Mouse (Mus musculus) intestine, postnatal 0 days (tissue): Measurements from ENCODE around the gene U2af1l4. TPM values are rescaled to one million over a fixed set of nuclear protein-coding genes. Genes with fewer than 3 reads are reported as not detected.
A peak's percentile ranks its signal among the peaks of the same experiment; 100 is the strongest.

Experiments
- ATAC-seq: fragments of 200-750 bp; cut with Nextera tagmentation; 2 replicates; pipeline ENCODE4 v1.8.0; 2017; ENCODE audit warnings: mild to moderate bottlenecking, moderate TSS enrichment, moderate library complexity
- H3K27ac ChIP-seq: fragments of 300-500 bp; sonication (generic); 2 replicates; pipeline ENCODE4 v1.5.1; 2014; ENCODE audit warnings: mild to moderate bottlenecking, low read depth, low read length, moderate library complexity
- H3K27me3 ChIP-seq: fragments of 300-500 bp; sonication (generic); replicated peaks from 2 replicates; pipeline ENCODE4 v1.6.1; 2014; ENCODE audit warnings: low read length, mixed read lengths; ENCODE audit not compliant: control insufficient read depth, insufficient read depth
- H3K36me3 ChIP-seq: fragments of 300-500 bp; sonication (generic); 2 replicates; pipeline ENCODE4 v1.6.1; 2014; ENCODE audit warnings: mild to moderate bottlenecking, moderate library complexity; ENCODE audit not compliant: control insufficient read depth, insufficient read depth
- H3K4me1 ChIP-seq: fragments of 300-500 bp; sonication (generic); replicated peaks from 2 replicates; pipeline ENCODE4 v1.6.1; 2014; ENCODE audit warnings: antibody characterized with exemption, low read length, mixed read lengths; ENCODE audit not compliant: control insufficient read depth, insufficient read depth
- H3K4me2 ChIP-seq: fragments of 300-500 bp; sonication (generic); replicated peaks from 2 replicates; pipeline ENCODE4 v1.6.1; 2014; ENCODE audit warnings: low read depth, mild to moderate bottlenecking, moderate library complexity
- H3K4me3 ChIP-seq: fragments of 300-500 bp; sonication (generic); 2 replicates; pipeline ENCODE4 v1.5.1; 2014; ENCODE audit warnings: low read depth, low read length
- H3K9ac ChIP-seq: fragments of 300-500 bp; sonication (generic); 2 replicates; pipeline ENCODE4 v1.6.1; 2014; ENCODE audit warnings: mild to moderate bottlenecking, low read depth, low read length
- H3K9me3 ChIP-seq: fragments of 300-500 bp; sonication (generic); 2 replicates; pipeline ENCODE4 v1.6.1; 2016; ENCODE audit warnings: mixed run types; ENCODE audit not compliant: control insufficient read depth
- CTCF ChIP-seq: sonication (generic); IDR thresholded peaks from 2 replicates; pipeline ENCODE4 v1.5.1; 2016; ENCODE audit warnings: low read depth, mild to moderate bottlenecking, control low read depth, antibody characterized with exemption, moderate library complexity
- whole genome bisulfite sequencing: fragments of 180-500 bp; shearing (Covaris S2); extraction: QIAGEN DNeasy Blood & Tissue Kit; methylation state at CpG from one replicate; pipeline ENCODE4 v1.1.7; 2014; 5-methylcytosine and 5-hydroxymethylcytosine counted together
- polyA plus RNA-seq: library from polyadenylated mRNA; unstranded; fragments of >200 nt; fragmentation: Nextera tagmentation; extraction: Ambion mirVana; gene quantifications from 2 replicates; pipeline ENCODE4 v1.2.1, GENCODE M21; 2015

U2af1l4 gene
- polyA plus RNA-seq, 1 experiment from 2014 or later = 68.6 TPM

DNA sequence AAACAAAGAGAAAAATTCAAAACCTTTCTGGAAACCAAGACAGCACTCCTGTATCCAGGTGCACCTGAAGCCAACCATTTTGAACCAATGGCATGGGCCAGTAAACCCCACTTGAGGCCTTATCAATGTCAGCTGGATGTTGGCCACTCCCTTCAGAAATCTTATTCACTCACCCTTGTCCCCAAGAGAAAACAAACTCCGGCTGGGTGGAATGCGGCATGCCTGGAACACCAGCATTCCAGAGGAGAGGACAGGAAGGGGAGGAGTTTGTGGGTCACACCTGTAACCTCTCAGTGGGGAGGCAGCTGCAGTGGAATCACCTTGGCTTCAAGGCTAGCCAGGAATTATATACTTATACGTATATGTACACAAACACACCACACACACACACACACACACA lies 39.5 kb downstream of the U2af1l4 start:
- no peak overlapping the region for H3K4me3 ChIP-seq
- no peaks in the 10 kb centered on the region for H3K9me3 ChIP-seq
- no peak overlapping the region for H3K9ac ChIP-seq
- H3K27ac ChIP-seq = 0 out of 2 replicates have a peak overlapping the region, but pooled peaks have one; percentile 28
- ATAC-seq = peak; percentile 74
- no peaks in the 10 kb centered on the region for H3K36me3 ChIP-seq
- 10% methylated on average over 3 of the region's 3 CpGs for WGBS
- TF ChIP-seq CTCF = no peak
- H3K4me1 ChIP-seq = no peaks in the 10 kb centered on the region
- H3K27me3 ChIP-seq = no peaks in the 10 kb centered on the region
- H3K4me2 ChIP-seq = no peak overlapping the region

DNA sequence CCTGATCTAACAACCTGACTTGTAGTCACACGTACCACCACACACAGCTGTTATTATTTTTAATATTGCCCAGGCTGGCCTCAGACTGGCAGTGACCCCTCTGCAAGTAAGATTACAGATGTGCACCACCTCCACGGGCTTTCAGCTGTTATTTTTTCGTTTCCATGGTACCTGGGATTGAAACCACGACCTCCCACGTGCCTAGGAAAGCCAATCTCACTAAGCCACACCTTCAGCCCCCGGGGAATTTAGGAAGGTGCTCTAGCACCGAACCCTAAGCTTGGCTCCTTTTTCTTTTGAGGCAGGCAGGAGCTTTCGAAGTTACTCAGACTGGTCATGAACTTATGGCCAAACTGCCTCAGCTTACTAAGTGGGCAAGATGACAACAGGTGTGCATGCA lies 41.3 kb downstream of the U2af1l4 start:
- WGBS = 58% methylated on average over 8 of the region's 8 CpGs
- ATAC-seq = no peak
- no peaks in the 10 kb centered on the region for H3K27me3 ChIP-seq
- no peaks in the 10 kb centered on the region for H3K4me1 ChIP-seq
- no peak overlapping the region for H3K27ac ChIP-seq
- no peak overlapping the region for H3K4me2 ChIP-seq
- H3K4me3 ChIP-seq = no peak overlapping the region
- H3K9me3 ChIP-seq = no peaks in the 10 kb centered on the region
- H3K9ac ChIP-seq = no peak overlapping the region
- no peaks in the 10 kb centered on the region for H3K36me3 ChIP-seq
- no peak for TF ChIP-seq CTCF

DNA sequence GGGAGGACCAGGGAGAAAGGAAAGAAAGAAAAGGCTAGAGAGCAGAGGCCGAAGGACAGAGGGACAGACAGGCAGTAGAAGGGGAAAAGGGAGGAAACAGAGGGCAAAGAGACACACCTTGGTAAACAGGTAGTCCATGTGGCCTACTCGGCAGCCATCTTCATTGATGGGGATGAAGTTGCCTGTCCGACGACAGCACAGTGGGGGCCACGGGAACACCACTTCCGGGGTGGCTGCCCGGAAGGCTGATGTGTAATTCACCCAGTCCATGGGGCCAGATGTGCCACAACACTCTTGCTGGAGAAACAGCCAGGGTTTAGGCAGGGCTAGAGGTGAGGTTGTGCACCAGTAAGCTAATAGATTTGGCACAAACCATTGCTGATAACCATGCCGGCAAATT lies 41.8 kb downstream of the U2af1l4 start:
- ATAC-seq = no peak
- Histone ChIP-seq H3K27me3 (no peaks in the 10 kb centered on the region), H3K9me3 (no peaks in the 10 kb centered on the region), H3K4me1 (no peaks in the 10 kb centered on the region), H3K9ac (no peak overlapping the region), H3K27ac (no peak overlapping the region), H3K36me3 (no peaks in the 10 kb centered on the region), H3K4me2 (no peak overlapping the region), H3K4me3 (no peak overlapping the region)
- WGBS = 80% methylated on average over 8 of the region's 8 CpGs
- no peak for TF ChIP-seq CTCF

DNA sequence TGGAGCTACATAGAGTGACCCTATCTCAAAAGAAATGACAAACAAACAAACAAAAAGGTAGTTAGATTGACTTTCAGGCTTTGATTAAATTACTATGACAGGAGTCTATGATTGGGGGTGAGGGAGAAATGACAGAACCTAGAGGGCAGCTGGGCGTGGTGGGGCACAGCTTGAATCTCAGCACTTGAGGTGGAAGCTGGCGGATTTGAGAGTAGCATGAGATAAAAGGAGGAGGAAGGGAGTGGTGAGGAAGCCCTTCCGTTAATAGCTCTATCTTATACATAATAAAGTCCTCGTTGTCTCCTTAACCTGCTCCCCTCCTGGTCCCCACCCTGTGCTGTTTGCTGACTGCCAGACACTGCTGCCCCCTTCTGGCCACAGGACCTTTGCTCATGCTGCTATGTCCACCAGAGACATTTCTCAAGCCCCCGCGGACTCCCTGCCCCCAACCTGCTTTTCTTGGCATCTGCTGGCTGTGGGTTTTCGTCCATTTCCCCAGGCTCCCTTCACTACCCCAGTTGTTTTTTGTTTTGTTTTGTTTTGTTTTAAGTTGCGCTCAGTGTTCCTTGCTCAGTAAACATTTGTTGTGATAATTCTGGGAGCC lies 44.7 kb downstream of the U2af1l4 start:
- Histone ChIP-seq H3K27ac (no peak overlapping the region), H3K4me3 (no peak overlapping the region), H3K4me2 (no peak overlapping the region), H3K4me1 (no peaks in the 10 kb centered on the region), H3K36me3 (no peaks in the 10 kb centered on the region), H3K9ac (no peak overlapping the region), H3K9me3 (no peaks in the 10 kb centered on the region), H3K27me3 (no peaks in the 10 kb centered on the region)
- 27% methylated on average over 8 of the region's 8 CpGs for WGBS
- 0 out of 2 replicates have a peak, but pooled peaks have one; percentile 38 for ATAC-seq
- peak; percentile 84 for TF ChIP-seq CTCF

DNA sequence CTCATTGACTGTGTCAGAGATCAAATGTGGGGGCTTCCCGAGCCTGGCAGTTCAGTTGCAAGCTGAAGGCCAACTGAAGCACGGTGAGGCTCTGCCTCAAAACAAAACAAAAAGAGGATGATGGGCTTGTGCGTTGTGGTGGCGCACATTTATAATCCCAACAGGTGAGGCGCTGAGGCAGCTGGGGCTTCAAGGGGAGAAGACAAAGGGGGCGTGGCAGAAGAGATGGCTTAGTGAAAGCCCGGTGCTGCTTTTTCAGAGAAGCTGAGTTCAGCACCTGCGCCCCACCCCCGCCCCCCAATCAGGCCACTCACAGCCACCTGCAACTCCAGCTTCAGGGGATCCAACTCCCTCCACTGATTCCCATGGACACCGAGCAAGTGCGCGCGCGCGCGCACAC lies 45.4 kb downstream of the U2af1l4 start:
- H3K9me3 ChIP-seq = no peaks in the 10 kb centered on the region
- no peaks in the 10 kb centered on the region for H3K4me1 ChIP-seq
- H3K27me3 ChIP-seq = no peaks in the 10 kb centered on the region
- no peak overlapping the region for H3K9ac ChIP-seq
- no peak for TF ChIP-seq CTCF
- no peaks in the 10 kb centered on the region for H3K36me3 ChIP-seq
- 47% methylated on average over 16 of the region's 16 CpGs for WGBS
- no peak overlapping the region for H3K4me3 ChIP-seq
- no peak overlapping the region for H3K4me2 ChIP-seq
- no peak for ATAC-seq
- H3K27ac ChIP-seq = no peak overlapping the region

DNA sequence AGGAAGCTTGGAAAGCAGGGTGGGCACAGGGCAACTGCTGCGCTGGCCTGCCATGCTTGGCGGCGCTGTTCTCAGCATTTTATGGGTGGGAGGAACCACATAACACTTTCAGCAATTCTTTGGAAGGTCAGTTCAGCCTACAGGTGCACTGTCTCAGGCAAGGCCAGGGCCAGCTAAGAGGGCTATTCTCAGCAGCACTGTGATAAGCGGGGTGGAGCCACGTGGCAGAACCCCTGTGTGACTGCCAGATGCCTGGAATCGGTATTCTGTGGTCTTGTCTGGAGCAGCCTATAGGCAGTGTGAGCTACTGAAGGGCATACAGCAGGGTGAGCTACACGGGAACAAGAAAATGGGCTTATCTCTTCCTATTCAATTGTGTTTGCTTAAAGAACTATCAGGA lies 46.9 kb downstream of the U2af1l4 start:
- no peaks in the 10 kb centered on the region; the same call in 1 of the 2 replicates for H3K36me3 ChIP-seq
- WGBS = 28% methylated on average over 7 of the region's 7 CpGs
- H3K9ac ChIP-seq = no peak overlapping the region
- no peak for ATAC-seq
- peak; percentile 23; the same call in 1 of the 2 replicates for TF ChIP-seq CTCF
- no peak overlapping the region for H3K4me3 ChIP-seq
- no peaks in the 10 kb centered on the region for H3K4me1 ChIP-seq
- H3K27me3 ChIP-seq = no peaks in the 10 kb centered on the region
- H3K27ac ChIP-seq = no peak overlapping the region
- H3K9me3 ChIP-seq = no peaks in the 10 kb centered on the region
- H3K4me2 ChIP-seq = no peak overlapping the region
